Mouse (Mus musculus) heart, adult 2 months (tissue): ENCODE data around the gene Trappc3.
"Not testable (repeated sequence)": the region's sequence is repeated elsewhere in the genome, so short reads cannot be mapped to it uniquely, and the experiment has no call there.

Source experiments
- CTCF ChIP-seq: fragments of 200-600 bp; IDR thresholded peaks from 2 replicates; pipeline ENCODE4 v1.8.1; 2022; ENCODE audit warnings: antibody characterized with exemption, mild to moderate bottlenecking, moderate library complexity
- POLR2A ChIP-seq: fragments of 200-500 bp; IDR thresholded peaks from 2 replicates; pipeline ENCODE4 v1.6.1; 2011; ENCODE audit warnings: mild to moderate bottlenecking, low read depth, low read length, control low read depth; ENCODE audit not compliant: insufficient read depth

DNA sequence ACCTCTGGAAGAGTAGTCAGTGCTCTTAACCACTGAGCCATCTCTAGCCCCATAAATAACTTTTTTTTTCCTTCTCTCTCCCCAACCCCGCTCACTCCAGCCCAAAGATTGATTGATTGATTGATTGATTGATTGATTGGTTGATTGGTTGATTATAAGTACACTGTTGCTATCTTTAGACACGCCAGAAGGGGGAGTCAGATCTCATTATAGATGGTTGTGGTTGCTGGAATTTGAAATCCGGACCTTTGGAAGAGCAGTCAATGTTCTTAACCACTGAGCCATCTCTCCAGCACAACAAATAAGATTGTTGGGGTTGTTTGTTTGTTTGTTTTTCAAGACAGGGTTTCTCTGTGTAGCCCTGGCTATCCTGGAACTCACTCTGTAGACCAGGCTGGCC, 42.6 kb upstream of the Trappc3 start:
- TF ChIP-seq CTCF, POLR2A: not testable (repeated sequence)
